Mouse (Mus musculus) midbrain, embryonic 16.5 days (tissue): ENCODE results near the gene Idh3a. TPM values are rescaled to one million over a fixed set of nuclear protein-coding genes. Genes with fewer than 3 reads are reported as not detected.

ENCODE experiments used
- ATAC-seq: fragments of 200-750 bp; cut with Nextera tagmentation; 2 replicates; pipeline ENCODE4 v1.8.0; 2017; ENCODE audit warnings: moderate TSS enrichment
- H3K27ac ChIP-seq: fragments of 300-500 bp; sonication (generic); 2 replicates; pipeline ENCODE4 v1.5.1; 2014; ENCODE audit warnings: mild to moderate bottlenecking, low read length, mixed read lengths
- H3K27me3 ChIP-seq: fragments of 300-500 bp; sonication (generic); 2 replicates; pipeline ENCODE4 v1.6.1; 2014; ENCODE audit warnings: low read depth, low read length, mixed read lengths; ENCODE audit not compliant: control insufficient read depth, insufficient read depth
- H3K36me3 ChIP-seq: fragments of 300-500 bp; sonication (generic); 2 replicates; pipeline ENCODE4 v1.6.1; 2014; ENCODE audit warnings: mild to moderate bottlenecking, low read length, moderate library complexity, mixed read lengths; ENCODE audit not compliant: control insufficient read depth, insufficient read depth
- H3K4me1 ChIP-seq: fragments of 300-500 bp; sonication (generic); 2 replicates; pipeline ENCODE4 v1.6.1; 2014; ENCODE audit warnings: mild to moderate bottlenecking, low read length, mixed read lengths; ENCODE audit not compliant: control insufficient read depth, insufficient read depth
- H3K4me2 ChIP-seq: fragments of 300-500 bp; sonication (generic); 2 replicates; pipeline ENCODE4 v1.6.1; 2014; ENCODE audit warnings: mild to moderate bottlenecking, low read length, mixed read lengths
- H3K4me3 ChIP-seq: fragments of 300-500 bp; sonication (generic); 2 replicates; pipeline ENCODE4 v1.5.1; 2014; ENCODE audit warnings: low read depth, mild to moderate bottlenecking, low read length, moderate library complexity, mixed read lengths
- H3K9ac ChIP-seq: fragments of 300-500 bp; sonication (generic); 2 replicates; pipeline ENCODE4 v1.6.1; 2014; ENCODE audit warnings: low read depth, low read length, mixed read lengths
- H3K9me3 ChIP-seq: fragments of 300-500 bp; sonication (generic); replicated peaks from 2 replicates; pipeline ENCODE4 v1.6.1; 2014; ENCODE audit warnings: mild to moderate bottlenecking, low read length, mixed read lengths; ENCODE audit not compliant: control insufficient read depth, poor library complexity, severe bottlenecking
- WGBS: fragments of 180-500 bp; shearing (Covaris S2); extraction: QIAGEN DNeasy Blood & Tissue Kit; methylation state at CpG from one replicate; pipeline ENCODE4 v1.1.7; 2014; 5-methylcytosine and 5-hydroxymethylcytosine counted together
- polyA plus RNA-seq: library from polyadenylated mRNA; unstranded; fragments of >200 nt; fragmentation: Nextera tagmentation; extraction: Ambion mirVana; gene quantifications from 2 replicates; pipeline ENCODE4 v1.2.1, GENCODE M21; 2015

Idh3a gene
- polyA plus RNA-seq, 1 experiment from 2014 or later: 165 TPM

DNA sequence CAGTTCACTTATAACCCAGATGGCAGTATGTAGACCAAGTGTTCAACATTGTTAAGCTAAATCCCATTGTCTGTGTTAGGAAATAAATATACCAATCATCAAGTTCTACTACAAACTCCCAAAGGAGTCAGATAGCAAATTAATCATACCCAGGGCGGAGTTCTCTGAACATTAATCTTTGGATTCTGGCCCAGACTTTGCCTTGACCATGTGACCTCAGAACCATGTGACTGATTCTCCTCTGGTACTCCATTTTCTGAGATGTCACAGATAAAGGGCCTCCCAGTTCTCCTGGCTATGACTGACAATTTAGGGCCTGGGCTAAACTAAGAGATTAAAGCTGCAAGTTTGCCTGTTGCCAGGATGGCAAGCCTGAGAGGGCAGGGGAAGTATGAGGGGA lies 63.2 kb downstream of the Idh3a start:
- Histone ChIP-seq H3K9me3 (no peaks in the 10 kb centered on the region), H3K36me3 (no peaks in the 10 kb centered on the region), H3K4me2 (no peak overlapping the region), H3K27me3 (no peaks in the 10 kb centered on the region), H3K4me3 (no peak overlapping the region), H3K27ac (no peak overlapping the region), H3K9ac (no peak overlapping the region), H3K4me1 (no peaks in the 10 kb centered on the region)
- ATAC-seq: no peak
- WGBS: 97% methylated on average over 1 of the region's 1 CpGs

- Histone ChIP-seq H3K27ac (no peak overlapping the region), H3K9ac (no peak overlapping the region), H3K4me1 (no peaks in the 10 kb centered on the region), H3K9me3 (no peaks in the 10 kb centered on the region), H3K4me3 (no peak overlapping the region), H3K27me3 (no peaks in the 10 kb centered on the region), H3K36me3 (no peaks in the 10 kb centered on the region), H3K4me2 (no peak overlapping the region)
- ATAC-seq: no peak
- 89% methylated on average over 2 of the region's 2 CpGs for WGBS
Observed at GRCm38 (mm10) chr9:54652778-54653177, 66.6 kb downstream of the Idh3a start.

Other genes with a start within 250 kb of the Idh3a start
- 53.4 and 59.3 TPM in 2 replicates for gene Dmxl2, start 84.7 kb upstream of the Idh3a start, polyA plus RNA-seq
- not detected in 2 replicates for gene Sh2d7, start 47.4 kb upstream of the Idh3a start, polyA plus RNA-seq
- 54.6 and 60.3 TPM in 2 replicates for gene Cib2, start 26.1 kb upstream of the Idh3a start, polyA plus RNA-seq
- 20.6 and 33.4 TPM in 2 replicates for gene Acsbg1, start 75.5 kb downstream of the Idh3a start, polyA plus RNA-seq
- gene Dnaja4, start 112.5 kb downstream of the Idh3a start, polyA plus RNA-seq: 7.4 and 8.4 TPM in 2 replicates
- gene Wdr61, start 148.2 kb downstream of the Idh3a start, polyA plus RNA-seq: 90.0 and 91.9 TPM in 2 replicates
- gene Crabp1, start 178.4 kb downstream of the Idh3a start, polyA plus RNA-seq: 19.3 TPM in 2 replicates